Mouse (Mus musculus): ENCODE results near the gene Pcsk1.

Gene Pcsk1

GRCm38 (mm10) chr13:75089721-75090410 is at the start of gene Pcsk1:
Pcsk1 (plus strand) TSS chr13:75089826.
- in situ Hi-C loops (cut with MboI, MseI) = no loop called here

- in situ Hi-C loops (cut with MboI, MseI) = loop anchor here (25.0 kb wide), 1 partner anchor 1497 kb away; no protein-coding TSS in a partner anchor
Measured at GRCm38 (mm10) chr13:75058818-75059217, 30.8 kb upstream of the Pcsk1 start.

GRCm38 (mm10) chr13:75063947-75064346 is 25.7 kb upstream of the Pcsk1 start:
- in situ Hi-C loops (cut with MboI, MseI) = loop anchor here (25.0 kb wide), 1 partner anchor 1502 kb away; no protein-coding TSS in a partner anchor

GRCm38 (mm10) chr13:75088597-75088996 is 1.0 kb upstream of the Pcsk1 start:
- in situ Hi-C loops (cut with MboI, MseI) = no loop called here

GRCm38 (mm10) chr13:75090411-75090779 is 769 bp downstream of the Pcsk1 start:
- in situ Hi-C loops (cut with MboI, MseI) = no loop called here

GRCm38 (mm10) chr13:75091071-75091470 is 1.4 kb downstream of the Pcsk1 start:
- in situ Hi-C loops (cut with MboI, MseI) = no loop called here

GRCm38 (mm10) chr13:75095487-75095886 is 5.9 kb downstream of the Pcsk1 start:
- in situ Hi-C loops (cut with MboI, MseI) = no loop called here

- in situ Hi-C loops (cut with MboI, MseI) = no loop called here
Measured at GRCm38 (mm10) chr13:75113114-75113513, 23.5 kb downstream of the Pcsk1 start.

- in situ Hi-C loops (cut with MboI, MseI) = no loop called here
Measured at GRCm38 (mm10) chr13:75114007-75114424, 24.4 kb downstream of the Pcsk1 start.

GRCm38 (mm10) chr13:75114838-75115237 is 25.2 kb downstream of the Pcsk1 start:
- in situ Hi-C loops (cut with MboI, MseI) = no loop called here

- in situ Hi-C loops (cut with MboI, MseI) = no loop called here
Measured at GRCm38 (mm10) chr13:75135833-75136232, 46.2 kb downstream of the Pcsk1 start.

- in situ Hi-C loops (cut with MboI, MseI) = no loop called here
Measured at GRCm38 (mm10) chr13:75160661-75161060, 71.0 kb downstream of the Pcsk1 start.

GRCm38 (mm10) chr13:75163408-75163807 is 73.8 kb downstream of the Pcsk1 start:
- in situ Hi-C loops (cut with MboI, MseI) = no loop called here
